Mouse (Mus musculus): ENCODE data around the gene Pqlc3.
"Not testable (repeated sequence)": the region's sequence is repeated elsewhere in the genome, so short reads cannot be mapped to it uniquely, and the experiment has no call there.

The Pqlc3 gene

DNA sequence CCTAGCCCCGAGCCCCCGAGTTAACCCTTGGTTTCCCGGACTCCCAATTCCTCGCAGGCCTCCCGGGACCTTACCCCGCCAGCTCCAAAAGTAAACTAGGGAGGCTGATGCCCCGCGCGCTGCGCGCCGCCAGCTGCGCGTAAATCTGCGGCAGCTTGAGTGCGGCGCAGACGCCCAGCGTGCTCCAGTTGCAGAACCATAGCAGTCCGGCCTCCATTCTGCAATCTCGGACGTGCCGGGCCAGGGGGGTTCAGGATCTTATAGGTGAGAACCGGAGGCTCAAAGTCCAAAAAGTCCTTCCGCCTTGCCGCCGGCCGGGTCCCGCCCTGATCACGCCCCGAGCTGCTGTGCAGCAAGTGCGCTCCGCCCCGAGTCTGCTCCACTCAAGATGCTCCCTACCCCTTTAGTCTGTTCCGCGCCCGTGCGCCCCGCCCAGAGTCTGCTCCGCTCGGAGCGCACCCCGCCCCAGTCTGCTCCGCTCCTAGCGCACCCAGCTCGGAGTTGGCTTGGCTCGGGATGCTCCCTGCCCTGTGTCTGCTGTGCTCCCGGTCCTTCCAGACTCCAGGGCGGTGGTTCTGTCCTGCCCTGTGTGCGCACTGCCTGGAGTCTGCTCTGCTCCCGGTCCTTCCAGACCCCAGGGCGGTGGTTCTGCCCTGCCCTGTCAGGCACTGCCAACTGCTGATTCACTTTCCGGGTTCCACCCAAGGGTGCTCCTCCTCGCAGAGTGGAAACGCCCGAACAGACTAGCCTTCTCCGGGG, at the start of gene Pqlc3:
Pqlc3 (minus strand) TSS at position 670 of the 759 bp plus-strand sequence.
- DNase-seq (ENCODE audit: low spot score in 2 of 2): peak; percentile 86 to 88

DNA sequence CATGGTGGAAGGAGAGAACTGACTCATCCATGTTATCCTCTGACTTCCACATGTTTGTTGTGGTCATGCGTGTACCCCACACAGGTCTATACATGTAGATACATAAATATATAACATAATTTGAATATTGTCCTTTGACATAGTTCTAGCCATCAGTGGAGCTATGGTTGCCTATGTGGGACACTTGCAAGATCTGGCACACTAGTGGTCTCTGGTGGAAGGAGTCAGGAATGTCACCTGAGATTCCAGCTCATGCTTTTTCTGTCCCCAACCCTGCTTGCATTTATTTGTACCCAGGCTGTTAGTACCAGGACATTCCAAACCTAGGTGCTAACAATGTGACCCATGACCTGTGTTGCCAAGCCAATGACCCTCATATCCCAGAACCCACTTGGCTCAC, 49.6 kb upstream of the Pqlc3 start:
- DNase-seq (ENCODE audit: low spot score in 2 of 2): no peak

GRCm38 (mm10) chr12:17048979-17049612, 48.9 kb upstream of the Pqlc3 start:
- no peak for DNase-seq (ENCODE audit: low spot score in 2 of 2)

DNA sequence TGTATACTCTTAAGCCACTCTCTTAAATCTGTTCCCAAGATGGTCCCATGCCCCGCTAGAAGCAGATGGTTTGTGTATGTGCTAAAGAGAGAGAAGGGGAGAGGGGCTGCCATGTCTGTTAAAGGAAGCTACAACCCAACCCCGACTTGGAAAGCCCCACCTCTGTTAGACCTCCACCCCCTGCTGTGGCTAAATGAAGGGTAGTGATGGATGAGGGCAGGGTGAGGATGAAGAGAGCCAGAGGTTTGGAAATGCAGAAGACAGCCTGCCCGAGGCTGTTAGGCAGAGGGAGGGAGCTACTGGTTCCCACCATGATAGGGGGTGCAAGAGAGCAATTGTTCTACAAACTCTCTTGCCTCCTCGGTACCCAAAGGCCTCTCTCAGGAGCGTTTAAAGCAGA, 43.1 kb upstream of the Pqlc3 start:
- no peak for DNase-seq (ENCODE audit: low spot score in 2 of 2)

- no peak for DNase-seq (ENCODE audit: low spot score in 2 of 2)
These were observed 40.4 kb upstream of the Pqlc3 start for GRCm38 (mm10) chr12:17040567-17040966.

DNA sequence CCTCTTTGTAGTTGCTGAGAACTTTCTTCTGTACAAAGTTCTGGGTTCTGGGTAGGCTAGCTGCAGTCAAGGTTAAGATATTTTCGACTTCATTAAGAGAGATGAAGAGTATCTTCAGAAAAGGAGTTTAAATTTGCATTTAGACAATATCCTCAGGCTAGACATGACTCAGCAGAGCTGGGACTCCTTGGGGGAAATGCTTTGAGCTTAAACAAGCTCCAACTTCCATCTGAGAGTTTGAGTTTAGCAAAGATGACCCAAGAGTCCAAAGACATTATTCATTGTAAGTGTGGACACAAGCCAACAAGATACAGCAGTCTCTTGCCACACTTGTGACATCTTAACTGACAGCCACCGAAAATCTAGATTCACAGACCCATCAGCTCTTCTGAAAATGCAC, 39.2 kb upstream of the Pqlc3 start:
- DNase-seq (ENCODE audit: low spot score in 2 of 2): no peak

- no peak for DNase-seq (ENCODE audit: low spot score in 2 of 2)
These were observed 38.0 kb upstream of the Pqlc3 start for GRCm38 (mm10) chr12:17038246-17038645.

GRCm38 (mm10) chr12:17037053-17037610, 36.9 kb upstream of the Pqlc3 start:
- DNase-seq (ENCODE audit: low spot score in 2 of 2): no peak

- no peak for DNase-seq (ENCODE audit: low spot score in 2 of 2)
These were observed 36.3 kb upstream of the Pqlc3 start for GRCm38 (mm10) chr12:17036532-17036931.

- no peak for DNase-seq (ENCODE audit: low spot score in 2 of 2)
These were observed 34.9 kb upstream of the Pqlc3 start for GRCm38 (mm10) chr12:17035128-17035527.

GRCm38 (mm10) chr12:17034671-17035070, 34.5 kb upstream of the Pqlc3 start:
- no peak for DNase-seq (ENCODE audit: low spot score in 2 of 2)

DNA sequence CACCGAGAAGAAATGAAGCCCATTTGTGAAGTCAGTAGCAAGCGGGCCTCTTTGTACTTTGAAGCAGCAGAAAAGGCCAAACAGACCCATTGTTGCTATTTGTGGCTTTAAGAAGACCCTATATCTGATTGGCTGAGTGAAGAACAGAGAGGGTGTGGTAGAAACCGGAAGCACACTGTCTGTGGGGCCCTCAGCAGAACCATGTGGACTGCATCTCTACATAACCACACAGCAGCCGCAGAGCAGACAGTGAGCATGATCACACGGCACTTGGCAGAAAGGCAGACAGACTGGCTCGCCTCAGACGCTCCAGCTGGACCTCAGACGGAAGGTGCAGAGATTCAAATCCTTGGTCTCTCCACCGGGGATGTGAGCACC, 33.2 kb upstream of the Pqlc3 start:
- DNase-seq (ENCODE audit: low spot score in 2 of 2): no peak

DNA sequence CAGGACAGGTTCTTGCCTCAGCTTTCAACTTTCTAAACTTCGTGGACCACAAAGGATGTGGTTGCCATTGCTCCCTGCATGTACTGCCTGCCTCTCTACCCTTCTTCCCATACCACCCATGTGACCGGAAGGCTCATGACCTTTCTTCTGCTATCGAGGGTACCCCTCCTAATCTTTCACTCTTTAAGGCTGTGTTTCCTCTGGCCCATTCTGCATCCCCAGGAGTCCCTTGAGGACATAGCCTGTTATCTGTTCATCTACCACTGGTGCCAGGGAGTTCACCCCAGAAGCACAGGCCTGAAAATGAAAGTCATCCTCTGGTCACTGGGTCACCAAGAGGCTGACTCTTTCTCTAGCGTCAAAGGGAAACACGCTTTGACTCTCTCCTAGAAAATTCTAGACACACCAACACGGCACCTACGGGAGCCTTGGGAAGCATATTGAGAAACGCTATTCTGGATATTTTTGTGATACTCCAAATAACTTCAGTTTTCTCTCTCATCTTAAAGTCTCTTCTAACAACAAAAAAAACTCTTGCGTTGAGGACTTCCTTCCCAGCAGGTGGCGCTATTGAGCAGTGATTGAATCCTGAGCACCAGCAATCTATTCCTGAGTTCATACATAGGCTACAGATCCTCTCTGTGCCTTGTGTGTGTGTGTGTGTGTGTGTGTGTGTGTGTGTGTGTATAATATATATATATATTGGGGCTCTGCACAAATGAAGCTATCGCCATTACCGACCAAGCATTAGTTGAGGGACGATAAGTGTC, 32.7 kb upstream of the Pqlc3 start:
- peak; percentile 38 to 81 for DNase-seq (ENCODE audit: low spot score in 2 of 2)

GRCm38 (mm10) chr12:17024554-17025110, 24.4 kb upstream of the Pqlc3 start:
- DNase-seq (ENCODE audit: low spot score in 2 of 2): no peak

DNA sequence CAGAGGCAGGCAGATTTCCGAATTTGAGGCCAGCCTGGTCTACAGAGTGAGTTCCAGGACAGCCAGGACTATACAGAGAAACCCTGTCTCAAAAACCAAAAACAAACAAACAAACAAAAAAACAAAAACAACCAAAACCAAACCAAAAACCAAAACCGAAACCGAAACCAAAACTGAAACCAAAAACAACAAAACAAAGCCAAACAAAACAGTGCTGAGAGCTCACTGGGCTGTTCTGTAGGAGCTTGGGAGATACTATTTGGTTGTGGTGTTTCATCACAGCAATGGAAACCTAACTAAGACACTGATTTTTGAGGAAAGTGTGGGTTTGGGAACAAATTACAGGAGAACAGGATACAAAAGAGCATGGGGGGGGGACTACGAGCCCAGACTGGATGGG, 21.9 kb upstream of the Pqlc3 start:
- no peak for DNase-seq (ENCODE audit: low spot score in 2 of 2)

GRCm38 (mm10) chr12:17021125-17021524, 20.9 kb upstream of the Pqlc3 start:
- DNase-seq (ENCODE audit: low spot score in 2 of 2): not testable (repeated sequence)

DNA sequence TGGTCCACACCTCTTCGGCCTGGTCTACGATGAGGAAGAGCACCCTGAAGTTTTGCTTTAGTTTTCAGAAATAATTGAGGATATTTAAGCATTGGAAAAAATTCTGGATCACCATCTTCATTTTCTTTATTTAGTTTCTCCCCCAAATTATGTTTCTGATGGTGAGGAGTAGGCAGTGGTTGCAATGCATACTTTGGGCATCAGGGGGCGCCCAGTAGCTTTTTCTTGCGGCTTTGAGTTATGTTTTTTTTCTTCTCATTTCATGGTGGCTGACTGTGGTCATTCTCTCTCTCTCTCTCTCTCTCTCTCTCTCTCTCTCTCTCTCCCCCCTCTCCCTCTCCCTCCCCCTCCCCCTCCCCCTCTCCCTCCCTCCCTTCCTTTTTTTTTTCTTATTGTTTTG, 18.3 kb upstream of the Pqlc3 start:
- no peak for DNase-seq (ENCODE audit: low spot score in 2 of 2)

DNA sequence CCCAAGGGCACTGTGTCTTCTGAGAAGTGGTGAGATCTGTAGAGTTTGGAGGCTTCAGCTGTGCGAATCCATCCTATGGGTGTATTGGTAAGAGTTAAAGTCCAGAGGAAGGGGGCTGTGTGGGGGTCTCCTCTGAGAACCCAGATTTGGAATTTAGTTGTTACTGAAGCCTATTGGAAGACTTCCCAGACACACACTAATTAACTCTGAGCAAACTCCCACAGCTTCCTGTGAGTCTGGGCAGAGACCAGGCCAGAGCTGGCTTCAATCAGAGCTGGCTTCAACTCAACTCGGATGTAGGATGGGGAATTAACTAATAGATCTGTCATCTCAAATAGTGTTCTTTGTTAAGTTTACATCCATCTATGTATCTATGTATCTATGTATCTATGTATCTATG, 15.5 kb upstream of the Pqlc3 start:
- DNase-seq (ENCODE audit: low spot score in 2 of 2): no peak

DNA sequence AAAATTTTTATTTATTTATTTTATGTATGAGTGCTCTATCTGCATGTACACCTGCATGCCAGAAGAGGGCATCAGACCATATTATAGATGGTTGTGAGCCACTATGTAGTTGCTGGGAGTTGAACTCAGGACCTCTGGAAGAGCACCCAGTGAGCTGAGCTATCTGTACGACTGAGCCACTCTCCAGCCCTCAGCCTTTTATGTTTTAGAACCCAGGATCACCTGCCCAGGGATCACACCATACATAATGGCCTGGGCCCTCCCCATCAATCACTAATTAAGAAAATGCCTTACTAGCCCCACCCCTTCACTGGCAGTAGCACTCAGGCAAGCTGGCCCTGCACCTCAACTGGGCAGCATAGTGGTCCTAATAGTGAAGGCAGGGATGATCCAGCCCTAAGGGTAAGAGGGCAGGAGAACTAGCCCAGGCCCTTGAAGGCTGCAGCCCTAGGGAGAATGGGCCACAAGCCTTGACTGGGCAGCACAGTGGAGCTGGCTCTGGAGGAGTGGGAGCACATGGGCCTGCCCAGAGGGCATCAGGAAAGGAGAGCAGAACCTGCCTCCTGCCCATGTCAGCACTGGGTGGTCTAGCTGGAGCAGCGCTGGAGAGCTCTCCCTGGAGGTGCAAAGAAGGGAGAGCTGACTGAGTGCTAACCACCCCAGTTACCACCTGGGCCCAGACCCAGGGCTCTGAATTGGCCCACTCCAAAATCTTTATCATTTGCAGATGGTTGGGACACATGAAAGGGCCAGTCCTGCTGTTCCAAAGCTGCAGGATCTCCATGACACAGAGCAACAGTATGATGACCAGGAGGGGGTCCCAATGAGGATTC, 12.1 kb upstream of the Pqlc3 start:
- DNase-seq (ENCODE audit: low spot score in 2 of 2): no peak

DNA sequence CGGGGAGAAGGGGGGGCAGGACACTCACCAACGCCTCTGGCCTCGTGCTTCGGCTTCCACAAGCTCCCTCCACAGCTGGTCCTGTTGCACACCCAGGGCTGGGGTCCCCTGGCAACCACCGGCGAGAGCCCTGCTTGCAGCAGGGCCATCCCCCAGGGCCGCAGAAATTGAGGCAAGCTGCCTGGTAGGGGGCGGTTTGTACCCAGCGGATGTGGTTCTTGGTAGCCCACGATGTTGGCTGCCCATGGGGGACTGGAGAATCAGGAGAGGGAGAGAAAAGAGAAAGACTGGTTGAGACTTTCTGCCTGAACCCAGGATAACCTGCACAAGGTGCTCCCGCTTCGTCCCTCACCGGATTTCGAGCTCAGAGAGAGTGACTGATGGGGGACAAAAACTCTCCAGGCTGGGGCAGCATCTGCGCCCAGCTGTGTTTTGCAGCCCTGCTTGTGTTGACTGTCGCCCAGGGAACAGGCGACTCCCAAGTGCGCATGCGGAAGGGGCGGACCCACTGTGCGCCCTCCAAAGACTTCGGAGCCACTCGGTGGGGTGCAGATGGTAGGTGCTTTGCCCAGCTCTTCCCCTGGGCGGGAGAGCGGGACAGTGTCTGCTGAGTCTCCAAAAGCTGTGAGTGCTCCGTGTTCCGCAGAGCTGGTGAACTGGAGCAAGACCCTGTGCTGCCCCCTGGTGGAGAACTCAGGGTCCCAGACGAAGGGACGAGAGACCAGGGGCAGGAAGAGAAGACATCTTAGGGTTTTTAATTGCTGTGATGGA, 11.1 kb upstream of the Pqlc3 start, which contains the start of gene 2410004P03Rik:
2410004P03Rik (minus strand) TSS at position 628 of the 771 bp plus-strand sequence.
- DNase-seq (ENCODE audit: low spot score in 2 of 2): peak; percentile 70 to 86

Data from urinary bladder, postnatal 4 days (tissue).